Mouse (Mus musculus) thymus, postnatal 10 days (tissue): Measurements from ENCODE around the gene Men1.
A peak's percentile ranks its signal among the peaks of the same experiment; 100 is the strongest.

Experiments used
- DNase-seq, 2 experiments: peaks; one replicate each; pipeline ENCODE4 v3.0.0; 2021; ENCODE audit warnings: low spot score in 2 of 2

Men1 gene

DNA sequence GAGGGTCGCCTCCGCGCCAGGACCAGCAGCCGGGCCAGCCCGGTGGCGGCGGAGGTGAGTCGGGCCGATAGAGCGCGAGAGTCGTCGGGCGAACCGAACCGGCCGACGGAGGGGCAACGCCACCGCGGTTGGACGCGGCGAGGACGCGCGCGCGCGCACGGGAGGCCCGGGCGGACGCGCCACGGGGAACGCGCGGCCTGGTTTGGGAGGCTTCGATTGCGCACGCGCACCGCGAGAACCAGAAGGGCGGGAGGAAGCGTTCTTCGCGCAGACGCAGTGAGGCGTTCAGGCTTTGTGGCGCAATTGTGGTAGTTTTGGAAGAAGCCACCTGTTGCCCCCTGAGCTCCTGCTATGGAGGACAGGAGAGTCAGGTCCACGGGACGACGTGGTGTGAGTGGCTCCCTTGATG lies 29.5 kb downstream of the Men1 start:
- DNase-seq: peak; percentile 88 to 93

DNA sequence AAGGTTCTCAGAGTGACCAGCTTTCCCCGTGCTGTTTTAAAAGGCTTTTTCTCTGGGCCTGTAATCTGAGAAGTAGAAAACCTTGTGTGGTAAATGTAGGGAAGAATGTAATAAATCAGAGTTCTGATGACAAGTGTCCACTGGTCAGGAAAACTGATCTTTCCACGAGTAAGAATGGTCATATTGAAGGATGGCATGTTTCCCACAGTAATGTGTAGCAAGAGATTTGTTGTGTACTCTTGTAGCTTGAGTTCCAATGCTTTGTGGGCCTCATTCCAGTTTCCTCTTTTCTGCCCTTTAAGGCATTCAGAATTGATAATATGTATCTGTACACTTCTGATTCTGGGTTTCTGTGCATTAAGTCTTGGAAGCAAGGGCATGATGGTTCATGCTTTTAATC lies 30.1 kb downstream of the Men1 start:
- no peak for DNase-seq

- no peak for DNase-seq
Measured at GRCm38 (mm10) chr19:6370175-6370574, 35.4 kb downstream of the Men1 start.

- DNase-seq: no peak
Measured at GRCm38 (mm10) chr19:6372433-6372832, 37.7 kb downstream of the Men1 start.

- peak; percentile 73 to 92 for DNase-seq
Measured at GRCm38 (mm10) chr19:6373539-6374400, 39.0 kb downstream of the Men1 start.

DNA sequence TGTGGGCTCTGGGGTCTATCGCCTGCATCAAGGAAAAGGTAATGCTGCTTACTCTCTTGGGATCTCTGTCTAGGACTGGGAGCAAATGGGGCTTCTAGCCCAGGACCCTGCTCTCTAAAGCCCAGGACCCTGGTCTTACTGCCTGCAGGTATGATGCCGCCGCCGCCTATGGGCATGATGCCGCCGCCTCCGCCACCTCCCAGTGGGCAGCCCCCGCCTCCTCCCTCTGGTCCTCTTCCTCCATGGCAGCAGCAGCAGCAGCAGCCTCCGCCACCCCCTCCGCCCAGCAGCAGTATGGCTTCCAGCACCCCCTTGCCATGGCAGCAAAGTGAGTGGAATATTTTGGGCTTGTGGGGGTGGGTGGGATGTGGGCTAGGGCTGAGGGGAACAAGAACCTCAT lies 39.8 kb downstream of the Men1 start:
- no peak for DNase-seq

DNA sequence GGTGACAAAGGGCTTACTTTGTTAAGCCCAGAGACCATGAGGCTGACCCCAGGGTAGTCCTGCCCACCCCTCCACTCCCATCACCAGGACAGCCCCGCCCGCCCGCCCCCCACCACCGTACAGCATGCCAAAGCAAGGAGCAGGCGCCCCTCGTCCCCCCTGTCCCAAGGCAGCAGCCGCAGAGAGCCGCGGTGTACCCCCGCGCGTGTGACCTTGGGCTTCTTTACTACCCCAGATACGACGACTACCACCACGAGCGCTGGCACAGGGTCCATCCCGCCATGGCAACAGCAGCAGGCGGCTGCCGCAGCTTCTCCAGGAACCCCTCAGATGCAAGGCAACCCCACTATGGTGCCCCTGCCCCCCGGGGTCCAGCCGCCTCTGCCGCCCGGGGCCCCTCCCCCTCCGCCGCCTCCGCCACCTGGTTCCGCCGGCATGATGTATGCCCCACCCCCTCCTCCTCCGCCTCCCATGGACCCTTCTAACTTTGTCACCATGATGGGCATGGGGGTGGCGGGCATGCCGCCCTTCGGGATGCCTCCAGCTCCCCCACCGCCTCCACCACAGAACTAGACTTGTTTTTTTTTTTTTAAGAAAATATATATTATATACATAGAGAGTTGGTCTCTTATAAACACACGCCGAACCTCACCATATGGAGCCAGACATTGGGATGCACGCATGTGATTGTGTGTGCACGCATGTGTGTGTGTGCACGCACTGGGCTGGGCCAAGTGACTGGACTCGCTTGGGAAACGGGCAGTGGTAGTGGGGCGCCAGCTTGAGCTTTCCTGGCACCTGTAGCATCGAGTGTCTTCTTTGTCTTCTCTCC lies 40.9 kb downstream of the Men1 start:
- no peak for DNase-seq

DNA sequence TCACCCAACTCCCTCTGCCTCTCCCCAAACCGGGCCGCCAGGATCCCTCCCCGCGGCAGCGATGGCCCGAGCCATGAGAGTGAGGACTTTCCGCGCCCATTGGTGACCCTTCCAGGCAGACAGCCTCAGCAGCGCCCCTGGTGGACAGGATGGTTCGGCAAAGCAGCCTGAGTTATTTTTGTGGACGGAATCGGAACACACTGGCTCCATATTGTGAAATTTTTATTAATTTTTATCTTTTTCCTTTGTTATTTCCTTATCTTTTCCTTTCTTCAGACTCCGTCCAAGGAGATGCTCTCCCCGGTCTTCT lies 41.4 kb downstream of the Men1 start:
- DNase-seq: peak in 1 of 2 experiments; percentile 44

GRCm38 (mm10) chr19:6376643-6377042 lies 41.9 kb downstream of the Men1 start:
- no peak for DNase-seq

DNA sequence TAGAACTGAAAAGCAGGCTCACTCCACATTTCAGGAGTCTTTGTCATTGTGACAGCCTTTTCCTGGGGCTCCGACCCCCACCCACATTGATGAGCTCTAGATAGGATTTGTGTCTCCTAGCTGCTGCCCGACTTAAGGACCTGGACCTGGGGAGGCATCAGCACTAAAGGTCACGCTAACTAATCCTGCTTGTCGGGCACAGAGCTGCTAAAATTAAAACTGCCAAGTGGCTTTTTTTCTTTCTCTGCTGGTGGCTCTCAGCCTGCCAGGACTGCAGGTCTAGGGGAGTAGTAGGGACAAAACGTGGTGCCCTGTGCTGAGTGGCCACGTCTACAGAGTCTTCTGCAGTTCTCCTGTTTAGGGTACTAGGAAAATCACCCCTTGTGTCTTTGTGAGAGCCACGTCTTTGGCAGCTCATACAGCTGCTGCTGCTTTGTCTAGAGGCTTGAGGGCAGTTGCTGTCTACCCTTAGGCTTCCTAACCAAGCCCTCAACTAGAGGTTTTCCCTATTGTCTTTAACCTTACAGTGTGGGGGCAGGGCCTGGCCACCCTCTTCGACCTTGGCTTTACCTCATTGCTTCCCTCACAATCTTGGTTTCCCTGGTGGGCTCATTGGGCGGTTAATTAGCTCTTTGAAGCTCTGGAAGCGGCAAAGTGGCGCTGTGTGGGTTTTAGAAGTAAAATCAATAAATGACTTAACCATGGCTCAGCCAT lies 42.7 kb downstream of the Men1 start:
- DNase-seq: no peak

DNA sequence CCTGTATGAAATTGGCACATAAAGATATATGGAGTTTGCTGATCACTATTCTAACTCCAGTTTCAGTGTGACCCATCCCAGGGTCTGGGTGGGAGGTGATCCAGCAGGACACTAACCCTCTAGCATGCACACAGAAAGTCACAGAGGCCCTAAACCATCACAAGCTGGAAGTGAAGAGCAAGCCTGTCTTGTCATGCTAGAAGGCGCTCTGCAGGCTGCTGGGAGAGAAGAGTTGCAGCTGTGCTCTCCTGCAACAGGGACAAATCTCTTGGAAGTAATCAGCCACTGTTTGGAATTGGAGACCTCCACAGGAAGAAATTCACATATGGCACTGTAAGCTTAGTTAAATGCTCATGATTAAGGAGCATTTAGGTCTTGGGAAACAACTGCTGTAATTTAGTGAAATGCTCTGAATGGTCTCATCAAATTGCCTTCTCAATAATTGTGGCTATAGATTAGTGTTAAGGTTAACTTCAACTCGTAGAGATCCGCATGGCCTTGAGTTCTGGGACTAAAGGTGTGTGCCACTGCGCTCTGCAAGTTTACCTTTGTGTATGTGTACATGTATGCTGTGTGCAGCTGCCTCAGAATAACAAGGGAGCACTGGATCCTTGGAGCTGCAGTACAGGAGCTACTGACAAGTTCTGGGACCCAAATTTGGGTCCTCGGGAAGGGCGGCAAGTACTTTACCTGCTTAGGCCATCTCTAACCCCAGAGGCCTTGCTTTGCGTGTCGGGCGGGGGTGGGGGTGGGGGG lies 45.8 kb downstream of the Men1 start:
- DNase-seq: no peak

- DNase-seq: no peak
Measured at GRCm38 (mm10) chr19:6381238-6381637, 46.5 kb downstream of the Men1 start.

GRCm38 (mm10) chr19:6382323-6382924 lies 47.6 kb downstream of the Men1 start:
- DNase-seq: no peak

DNA sequence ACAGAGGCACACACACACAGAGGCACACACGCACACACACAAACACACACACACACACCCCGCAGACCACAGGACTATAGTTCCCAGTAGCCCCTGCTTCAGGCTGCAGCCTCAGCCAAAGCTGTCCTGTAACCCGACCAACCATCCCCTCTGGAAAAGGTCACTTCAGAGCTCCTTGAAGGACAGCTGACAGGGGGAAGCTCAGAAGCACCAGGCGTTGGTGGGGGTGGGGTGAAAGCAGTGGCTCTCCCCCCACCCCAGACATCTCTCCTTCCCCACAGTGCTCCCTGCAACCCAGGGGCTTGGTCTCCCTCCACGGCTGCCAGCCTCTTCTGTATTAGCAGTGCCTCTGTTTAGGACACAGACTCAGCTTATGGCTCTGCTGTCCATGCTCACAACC lies 48.7 kb downstream of the Men1 start:
- DNase-seq: no peak

DNA sequence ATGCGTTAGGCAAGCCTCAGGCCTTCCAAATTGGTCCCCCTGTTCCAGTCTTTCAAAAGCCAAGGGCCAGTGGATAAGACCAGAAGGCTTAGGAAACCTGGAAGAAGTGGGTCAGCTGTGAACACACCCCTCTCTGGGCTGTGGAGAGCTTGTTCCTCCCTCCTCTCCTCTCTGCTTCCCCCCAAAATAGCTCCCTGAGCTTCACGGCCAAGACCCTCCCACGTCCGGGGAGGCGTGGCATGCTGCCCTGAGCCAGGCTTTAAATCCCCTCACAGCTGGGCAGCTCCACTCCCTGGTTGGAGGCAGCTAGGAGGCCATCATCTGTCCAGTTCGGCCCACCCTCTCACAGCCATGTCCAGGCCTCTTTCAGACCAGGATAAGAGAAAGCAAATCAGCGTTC lies 49.3 kb downstream of the Men1 start, which contains the start of gene Pygm:
TSS of gene Pygm (plus strand) at position 272 of the 400 bp plus-strand sequence.
- no peak for DNase-seq

- DNase-seq: no peak
Measured at GRCm38 (mm10) chr19:6384954-6385353, 50.2 kb downstream of the Men1 start.

GRCm38 (mm10) chr19:6385419-6385818 lies 50.6 kb downstream of the Men1 start:
- DNase-seq: no peak

- DNase-seq: no peak
Measured at GRCm38 (mm10) chr19:6385821-6386220, 51.0 kb downstream of the Men1 start.

GRCm38 (mm10) chr19:6386234-6386633 lies 51.5 kb downstream of the Men1 start:
- no peak for DNase-seq

- no peak for DNase-seq
Measured at GRCm38 (mm10) chr19:6388006-6388405, 53.2 kb downstream of the Men1 start.

DNA sequence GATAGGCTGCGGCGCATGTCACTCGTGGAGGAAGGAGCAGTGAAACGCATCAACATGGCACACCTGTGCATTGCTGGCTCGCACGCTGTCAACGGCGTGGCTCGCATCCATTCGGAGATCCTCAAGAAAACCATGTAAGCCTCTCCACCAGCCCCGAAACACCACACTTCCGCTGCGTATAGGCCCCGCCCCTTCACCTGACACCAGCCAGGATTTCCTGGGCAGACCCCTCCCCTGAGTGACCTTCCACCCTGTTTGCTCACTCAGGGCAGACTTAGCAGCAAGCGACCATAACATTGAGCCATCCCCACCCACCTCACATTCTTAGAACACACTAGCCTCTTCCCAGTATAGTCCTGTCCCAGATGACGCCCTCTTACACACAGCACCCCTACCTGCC lies 55.0 kb downstream of the Men1 start:
- peak; percentile 60 to 67 for DNase-seq
